In genomic region chr4:95319036-95319435, GRCm38 (mm10) we compare ENCODE assay signal across 9 mouse cellular contexts.
DNase-seq lines count a peak whose midpoint lies in the region; ATAC-seq and TF ChIP-seq lines count a peak whose summit lies in the region.
"Had no signal": no experiment of that assay in that cellular context is flagged by ENCODE, and none has a peak within 500 bp of the region (broad histone marks: within the 10 kb centered on the region; RNA-seq: fewer than 3 reads in every experiment).

No protein-coding gene starts in this region.

- H3K36me3 ChIP-seq in kidney, embryonic 15.5 days, result no peaks in the 10 kb centered on the region
- H3K36me3 ChIP-seq in embryonic facial prominence, embryonic 14.5 days (ENCODE audit: control insufficient read depth, insufficient read depth, low read length), result no peaks in the 10 kb centered on the region
- no peaks in the 10 kb centered on the region for H3K36me3 ChIP-seq in midbrain, postnatal 0 days (ENCODE audit: insufficient read depth, low read length)

- H3K4me2 ChIP-seq in kidney, embryonic 15.5 days, result no peak overlapping the region
- 0 out of 2 replicates have a peak overlapping the region, but pooled peaks have one; percentile 23 for H3K4me2 ChIP-seq in embryonic facial prominence, embryonic 14.5 days (ENCODE audit: low read depth, low read length)
- no peak overlapping the region for H3K4me2 ChIP-seq in midbrain, postnatal 0 days (ENCODE audit: low read depth, low read length, poor library complexity, severe bottlenecking)

- ATAC-seq in kidney, embryonic 15.5 days (replicated peaks; ENCODE audit: low FRiP score), result peak; percentile 17; the same call in 1 of the 2 replicates
- peak; percentile 42 for ATAC-seq in embryonic facial prominence, embryonic 14.5 days (ENCODE audit: low read depth)
- no peak for ATAC-seq in midbrain, postnatal 0 days (ENCODE audit: low FRiP score)

- no peak overlapping the region for H3K4me3 ChIP-seq in kidney, embryonic 15.5 days (replicated peaks)
- H3K4me3 ChIP-seq in embryonic facial prominence, embryonic 14.5 days (ENCODE audit: low read depth, low read length), result no peak overlapping the region
- no peak overlapping the region for H3K4me3 ChIP-seq in midbrain, postnatal 0 days (ENCODE audit: low read depth, low read length)
- H3K4me3 ChIP-seq: layer of hippocampus, adult 2 months had no signal

- whole genome bisulfite sequencing in kidney, embryonic 15.5 days, result 31% methylated on average over 6 of the region's 6 CpGs
- 13% methylated on average over 6 of the region's 6 CpGs for WGBS in embryonic facial prominence, embryonic 14.5 days
- 65% methylated on average over 6 of the region's 6 CpGs for WGBS in midbrain, postnatal 0 days

- no peaks in the 10 kb centered on the region for H3K9me3 ChIP-seq in kidney, embryonic 15.5 days (replicated peaks)
- no peaks in the 10 kb centered on the region for H3K9me3 ChIP-seq in embryonic facial prominence, embryonic 14.5 days (ENCODE audit: control insufficient read depth, low read length)
- H3K9me3 ChIP-seq in midbrain, postnatal 0 days (ENCODE audit: low read length), result no peaks in the 10 kb centered on the region

- no peak overlapping the region for H3K9ac ChIP-seq in kidney, embryonic 15.5 days
- H3K9ac ChIP-seq in embryonic facial prominence, embryonic 14.5 days (ENCODE audit: low read depth, low read length), result no peak overlapping the region
- H3K9ac ChIP-seq in midbrain, postnatal 0 days (replicated peaks; ENCODE audit: low read length, poor library complexity, severe bottlenecking), result no peak overlapping the region

- H3K27ac ChIP-seq in kidney, embryonic 15.5 days, result no peak overlapping the region
- peak overlapping the region; percentile 72; the same call in 1 of the 2 replicates for H3K27ac ChIP-seq in embryonic facial prominence, embryonic 14.5 days (replicated peaks; ENCODE audit: low read depth, low read length)
- no peak overlapping the region for H3K27ac ChIP-seq in midbrain, postnatal 0 days (ENCODE audit: low read depth, low read length)
- H3K27ac ChIP-seq: layer of hippocampus, adult 2 months had no signal

- TF ChIP-seq CTCF in midbrain, postnatal 0 days (IDR thresholded peaks at IDR 0.05), result no peak

- H3K4me1 ChIP-seq in kidney, embryonic 15.5 days, result peaks cover 22% of the 10 kb centered on the region
- peaks cover 21% of the 10 kb centered on the region for H3K4me1 ChIP-seq in embryonic facial prominence, embryonic 14.5 days (ENCODE audit: control insufficient read depth, insufficient read depth, low read length)
- no peaks in the 10 kb centered on the region for H3K4me1 ChIP-seq in midbrain, postnatal 0 days (ENCODE audit: insufficient read depth, low read length)

- H3K27me3 ChIP-seq in kidney, embryonic 15.5 days, result no peaks in the 10 kb centered on the region
- H3K27me3 ChIP-seq in embryonic facial prominence, embryonic 14.5 days (replicated peaks; ENCODE audit: control insufficient read depth, insufficient read depth, low read length), result no peaks in the 10 kb centered on the region
- no peaks in the 10 kb centered on the region for H3K27me3 ChIP-seq in midbrain, postnatal 0 days (ENCODE audit: insufficient read depth, low read length)

- DNase-seq in kidney, adult 8-10 months, result no peak
- peak; percentile 77 for DNase-seq in Muller cell, postnatal 12 days (ENCODE audit: inconsistent ontology term)
- DNase-seq in embryonic facial prominence, embryonic 14.5 days (ENCODE audit: low spot score), result peak; percentile 68
- DNase-seq in heart, postnatal 4 days, result peak; percentile 26
- no peak for DNase-seq in cerebellum, postnatal 25 days
- DNase-seq in midbrain, postnatal 0 days (ENCODE audit: low spot score), result no peak
- no peak for DNase-seq in spleen, postnatal 10 days (ENCODE audit: low spot score in 2 of 2)

Comparison
In these comparisons a context has a peak if more than half of its experiments do, and no peak if none do; other contexts are left out.
1. DNase-seq: peak in Muller cell, postnatal 12 days (single experiment), embryonic facial prominence, embryonic 14.5 days (single experiment) and heart, postnatal 4 days (single experiment); none in kidney, adult 8-10 months (0 of 2), cerebellum, postnatal 25 days (0 of 2), midbrain, postnatal 0 days (single experiment) and spleen, postnatal 10 days (0 of 2).